Mouse (Mus musculus) erythroblast, embryonic 14.5 days (primary cell): ENCODE data around the gene Lap3.

Source experiments
- GATA1 ChIP-seq: IDR thresholded peaks from 2 replicates; pipeline ENCODE4 v1.6.1; 2012; ENCODE audit warnings: low read length, inconsistent platforms, mixed read lengths
- TAL1 ChIP-seq: IDR thresholded peaks from 3 replicates; pipeline ENCODE4 v1.6.1; 2012; ENCODE audit warnings: low read length, inconsistent platforms, mixed read lengths

DNA sequence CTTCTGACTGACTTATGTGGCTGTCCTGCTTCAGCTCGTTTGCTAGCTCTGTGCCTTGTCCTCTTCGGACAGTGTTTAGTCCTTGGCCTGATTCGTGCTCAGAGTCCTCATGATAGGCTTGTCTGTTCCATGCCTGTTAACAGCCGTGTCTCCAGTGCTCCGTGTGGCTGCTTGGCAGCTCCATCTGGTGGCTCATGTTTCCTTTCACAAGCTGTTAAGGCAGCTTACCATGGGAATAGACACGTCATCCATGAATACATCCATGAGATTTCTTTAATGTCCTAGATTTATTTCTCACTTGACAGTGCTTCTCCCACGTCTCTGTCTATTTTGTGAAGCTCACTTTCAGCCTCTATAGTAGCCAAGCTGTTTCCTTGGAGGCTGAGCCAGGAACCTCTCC lies 16.9 kb downstream of the Lap3 start:
- TF ChIP-seq GATA1 = no peak
- no peak for TF ChIP-seq TAL1
